Mouse (Mus musculus) kidney, postnatal 0 days (tissue): ENCODE measurements around the gene Naif1. TPM values are rescaled to one million over a fixed set of nuclear protein-coding genes. Genes with fewer than 3 reads are reported as not detected.

Experiments used
- ATAC-seq: fragments of 200-750 bp; cut with Nextera tagmentation; replicated peaks from 2 replicates; pipeline ENCODE4 v1.8.0; 2017; ENCODE audit warnings: low read depth, moderate number of reproducible peaks, moderate TSS enrichment, moderate library complexity; ENCODE audit not compliant: low FRiP score
- DNase-seq: peaks from one replicate; pipeline ENCODE4 v3.0.0-alpha.2; 2016; ENCODE audit warnings: low spot score
- H3K27ac ChIP-seq: fragments of 300-500 bp; sonication (generic); 2 replicates; pipeline ENCODE4 v1.5.1; 2014; ENCODE audit warnings: mild to moderate bottlenecking
- H3K27me3 ChIP-seq: fragments of 300-500 bp; sonication (generic); 2 replicates; pipeline ENCODE4 v1.6.1; 2014; ENCODE audit warnings: low read length, mixed read lengths; ENCODE audit not compliant: insufficient read depth
- H3K36me3 ChIP-seq: fragments of 300-500 bp; sonication (generic); 2 replicates; pipeline ENCODE4 v1.6.1; 2014; ENCODE audit warnings: low read length, mixed read lengths; ENCODE audit not compliant: insufficient read depth
- H3K4me1 ChIP-seq: fragments of 300-500 bp; sonication (generic); replicated peaks from 2 replicates; pipeline ENCODE4 v1.6.1; 2014; ENCODE audit warnings: antibody characterized with exemption, low read length, mixed read lengths; ENCODE audit not compliant: insufficient read depth
- H3K4me2 ChIP-seq: fragments of 300-500 bp; sonication (generic); 2 replicates; pipeline ENCODE4 v1.6.1; 2014; ENCODE audit warnings: mild to moderate bottlenecking, low read length, moderate library complexity, mixed read lengths
- H3K4me3 ChIP-seq: fragments of 300-500 bp; sonication (generic); replicated peaks from 2 replicates; pipeline ENCODE4 v1.5.1; 2014; ENCODE audit warnings: low read depth, low read length
- H3K9ac ChIP-seq: fragments of 300-500 bp; sonication (generic); 2 replicates; pipeline ENCODE4 v1.6.1; 2014; ENCODE audit warnings: low read depth, low read length
- H3K9me3 ChIP-seq: fragments of 300-500 bp; sonication (generic); replicated peaks from 2 replicates; pipeline ENCODE4 v1.6.1; 2016; ENCODE audit warnings: low read length, inconsistent platforms, mixed read lengths
- CTCF ChIP-seq: IDR thresholded peaks from 2 replicates; pipeline ENCODE4 v1.5.1; 2016; ENCODE audit warnings: antibody characterized with exemption, low read depth, mild to moderate bottlenecking, moderate library complexity
- WGBS: fragments of 180-500 bp; shearing (Covaris S2); extraction: QIAGEN DNeasy Blood & Tissue Kit; methylation state at CpG from one replicate; pipeline ENCODE4 v1.1.7; 2014; 5-methylcytosine and 5-hydroxymethylcytosine counted together
- polyA plus RNA-seq: library from polyadenylated mRNA; unstranded; fragments of >200 nt; fragmentation: Nextera tagmentation; extraction: Ambion mirVana; gene quantifications from 2 replicates; pipeline ENCODE4 v1.2.1, GENCODE M21; 2015

Gene Naif1
- polyA plus RNA-seq, 1 experiment from 2014 or later, result 4.7 TPM

DNA sequence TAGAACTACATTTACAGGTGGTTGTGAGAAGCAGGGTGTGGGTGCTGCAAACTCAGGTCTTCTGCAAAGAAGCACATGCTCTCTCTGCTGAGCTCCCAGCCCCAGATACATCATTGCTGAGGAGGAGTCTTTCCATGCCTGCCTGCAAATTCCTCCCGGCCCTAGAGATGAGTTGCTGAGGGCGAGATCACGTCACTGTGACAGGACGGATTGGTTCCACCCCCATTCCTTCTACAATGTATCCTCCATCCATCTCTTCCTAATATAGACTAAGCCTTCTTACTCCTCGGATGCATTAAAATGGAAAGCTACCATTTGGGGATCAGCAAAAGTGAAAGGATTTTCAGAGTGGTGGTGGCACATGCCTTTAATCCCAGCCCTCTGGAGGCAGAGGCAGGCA lies 24.7 kb upstream of the Naif1 start:
- ATAC-seq, result no peak
- 73% methylated on average over 5 of the region's 5 CpGs for WGBS
- Histone ChIP-seq H3K4me2 (no peak overlapping the region), H3K9ac (no peak overlapping the region), H3K36me3 (no peaks in the 10 kb centered on the region), H3K27me3 (no peaks in the 10 kb centered on the region), H3K9me3 (no peaks in the 10 kb centered on the region), H3K4me3 (no peak overlapping the region), H3K27ac (0 out of 2 replicates have a peak overlapping the region, but pooled peaks have one; percentile 79), H3K4me1 (peaks cover 46% of the 10 kb centered on the region)
- no peak for DNase-seq
- no peak for TF ChIP-seq CTCF

DNA sequence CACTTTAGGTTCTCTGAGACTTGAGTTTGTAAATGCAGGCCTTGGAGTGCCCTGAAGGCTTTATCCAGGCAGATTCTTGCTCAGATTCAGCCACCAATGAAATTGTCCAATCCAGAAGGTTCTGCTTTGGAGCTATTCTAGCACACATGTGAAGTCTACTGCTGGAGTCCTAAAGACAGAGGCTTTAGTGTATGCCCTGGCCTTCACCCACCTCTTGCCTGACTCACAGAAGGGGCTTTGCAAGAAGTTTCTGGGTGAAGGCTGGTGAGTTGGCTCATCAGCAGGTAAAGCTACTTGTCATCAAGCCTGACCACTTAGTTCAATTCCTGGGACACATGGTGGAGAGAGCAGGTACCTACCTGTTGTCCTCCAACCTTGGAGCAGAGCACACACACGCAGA lies 24.1 kb upstream of the Naif1 start:
- no peak overlapping the region for H3K9ac ChIP-seq
- ATAC-seq, result no peak
- no peak for TF ChIP-seq CTCF
- H3K36me3 ChIP-seq, result no peaks in the 10 kb centered on the region
- H3K4me1 ChIP-seq, result peaks cover 49% of the 10 kb centered on the region
- no peak overlapping the region for H3K4me2 ChIP-seq
- H3K27me3 ChIP-seq, result no peaks in the 10 kb centered on the region
- WGBS, result 97% methylated on average over 1 of the region's 1 CpGs
- no peak overlapping the region for H3K27ac ChIP-seq
- no peaks in the 10 kb centered on the region for H3K9me3 ChIP-seq
- H3K4me3 ChIP-seq, result no peak overlapping the region
- no peak for DNase-seq

DNA sequence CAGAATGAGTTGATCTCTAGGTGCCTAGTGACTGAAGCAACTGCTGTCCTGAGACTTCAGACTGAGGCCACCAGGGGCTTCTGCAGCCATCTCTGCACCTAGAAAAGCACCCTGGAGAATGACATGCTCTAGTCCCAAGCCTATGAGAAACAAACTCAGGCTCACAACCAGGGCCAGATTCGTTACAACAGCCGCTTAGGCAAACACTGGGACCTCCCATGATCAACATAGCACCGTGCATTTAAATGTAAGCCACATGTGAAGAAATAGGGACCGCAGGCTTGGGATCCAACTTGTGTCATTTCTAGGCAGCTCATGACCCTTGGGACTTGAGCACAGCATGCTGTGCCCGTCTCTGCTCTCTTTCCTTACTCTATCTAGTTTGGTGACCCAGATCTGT lies 22.5 kb upstream of the Naif1 start:
- no peak for DNase-seq
- no peak for TF ChIP-seq CTCF
- H3K4me1 ChIP-seq, result peaks cover 54% of the 10 kb centered on the region

DNA sequence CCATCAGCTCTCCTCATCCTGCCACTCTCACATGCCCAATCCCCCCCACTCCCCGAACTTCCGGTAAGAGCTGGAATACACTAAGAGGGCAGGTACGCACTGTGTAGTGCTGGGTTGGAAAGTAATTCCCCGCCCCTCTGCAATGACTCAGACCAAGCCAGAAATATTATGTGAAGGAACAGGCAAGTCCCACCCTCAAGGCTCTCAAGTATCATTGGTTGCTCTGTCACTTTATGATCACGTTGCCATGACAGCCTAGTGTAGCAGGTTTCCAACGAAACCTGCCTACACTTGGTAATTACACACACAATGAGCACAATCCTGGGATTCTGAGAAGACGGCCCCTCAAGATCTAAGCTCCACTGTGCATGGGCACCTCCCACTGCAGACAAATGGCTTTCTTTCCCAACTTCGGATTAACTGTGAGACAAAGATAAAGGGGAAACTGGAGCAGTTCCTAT lies 22.0 kb upstream of the Naif1 start:
- peak; percentile 85 for DNase-seq
- peak overlapping the region; percentile 39 for H3K4me2 ChIP-seq
- H3K9ac ChIP-seq, result no peak overlapping the region
- H3K27me3 ChIP-seq, result no peaks in the 10 kb centered on the region
- no peak for TF ChIP-seq CTCF
- H3K9me3 ChIP-seq, result no peaks in the 10 kb centered on the region
- no peak overlapping the region for H3K4me3 ChIP-seq
- 21% methylated on average over 8 of the region's 8 CpGs for WGBS
- peaks cover 48% of the 10 kb centered on the region for H3K4me1 ChIP-seq
- H3K36me3 ChIP-seq, result no peaks in the 10 kb centered on the region
- peak; percentile 73 for ATAC-seq
- H3K27ac ChIP-seq, result peak overlapping the region; percentile 60

More for the DNA sequence above, 22.5 kb upstream of the Naif1 start:
- Histone ChIP-seq H3K27ac (peak overlapping the region; percentile 60), H3K36me3 (no peaks in the 10 kb centered on the region), H3K9me3 (no peaks in the 10 kb centered on the region), H3K4me3 (no peak overlapping the region), H3K4me2 (peak overlapping the region; percentile 23; the same call in 1 of the 2 replicates), H3K27me3 (no peaks in the 10 kb centered on the region), H3K9ac (no peak overlapping the region)
- ATAC-seq, result no peak
- WGBS, result 74% methylated on average over 5 of the region's 5 CpGs

DNA sequence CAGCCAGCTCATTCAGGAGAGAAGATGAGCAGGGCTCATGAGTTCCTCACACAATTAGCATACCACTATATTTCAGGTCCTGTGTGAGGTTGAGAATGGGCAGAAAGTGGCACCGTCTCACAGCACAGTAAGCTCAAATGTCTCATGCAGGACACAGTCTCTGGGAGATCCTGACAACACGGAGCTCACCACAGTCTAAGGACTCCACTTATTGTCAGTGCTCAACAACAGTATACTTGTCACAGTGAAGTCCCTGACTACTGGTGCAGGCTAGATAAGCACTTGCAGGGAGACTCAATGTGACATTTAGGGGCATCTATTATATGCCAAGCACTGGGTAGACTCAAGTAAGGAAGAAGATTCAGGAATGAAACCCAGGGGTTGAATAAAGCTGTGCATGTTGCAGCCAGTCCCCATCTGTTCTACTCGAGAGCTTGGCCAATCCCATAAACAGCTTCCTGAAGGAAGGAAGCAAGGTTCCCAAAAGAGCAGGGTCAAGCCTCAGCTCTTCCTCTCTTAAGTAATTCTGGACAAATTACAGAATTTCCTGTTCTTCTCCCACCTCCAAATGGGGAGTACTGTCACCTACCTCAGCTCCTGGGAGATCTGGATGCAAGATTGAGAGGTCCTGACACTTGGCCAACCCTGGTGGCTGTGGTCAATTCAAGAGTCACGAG lies 20.9 kb upstream of the Naif1 start:
- WGBS, result 47% methylated on average over 4 of the region's 4 CpGs
- H3K4me2 ChIP-seq, result peak overlapping the region; percentile 39

DNA sequence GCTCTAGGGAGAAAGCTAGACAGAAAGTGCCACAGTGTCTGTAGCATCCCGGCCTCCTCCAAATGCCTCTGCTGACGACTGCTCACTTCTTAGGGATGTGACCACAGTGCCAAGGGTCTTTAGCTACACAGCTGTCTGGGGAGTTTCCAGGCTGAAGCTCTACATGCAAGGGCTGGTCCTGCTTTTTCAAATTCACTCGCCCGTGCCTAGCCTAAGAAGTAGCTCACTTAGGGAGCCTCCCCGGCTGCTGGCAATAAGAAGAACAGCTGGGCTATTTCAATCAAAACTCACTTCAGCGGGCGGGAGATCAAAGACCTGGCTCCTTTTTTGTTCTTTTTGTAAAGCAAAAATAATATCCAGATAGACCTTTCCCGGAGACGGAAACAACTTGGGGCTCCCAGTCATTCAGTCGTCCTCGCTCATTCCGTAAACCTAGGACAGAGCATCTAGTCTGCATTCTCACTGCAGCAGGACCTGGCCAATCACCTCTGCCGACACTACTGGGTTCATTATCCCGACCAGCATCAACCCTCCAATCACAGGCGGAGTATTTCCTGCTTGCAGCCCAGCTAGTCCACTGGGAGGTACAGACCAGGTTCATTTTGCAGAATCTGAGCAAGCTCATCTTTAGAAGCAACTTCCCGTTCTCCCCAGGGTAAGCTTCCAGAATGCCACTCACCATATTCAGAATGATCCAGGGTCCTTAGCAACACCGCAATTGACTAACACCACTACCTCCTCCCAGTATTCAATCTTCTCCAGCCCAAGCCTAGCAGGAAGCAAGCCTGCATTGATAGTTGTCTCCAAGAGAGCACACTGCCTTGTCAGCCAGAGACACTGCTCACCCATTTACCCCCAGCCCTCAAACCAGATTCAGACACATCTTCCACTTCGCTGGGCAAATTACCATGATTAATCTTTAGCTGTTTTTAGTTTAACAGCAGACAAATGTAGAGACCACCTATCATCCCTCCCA lies 19.3 kb upstream of the Naif1 start:
- WGBS, result 7% methylated on average over 18 of the region's 18 CpGs
- H3K4me2 ChIP-seq, result peak overlapping the region; percentile 56
- DNase-seq, result peak; percentile 97
- peaks cover 33% of the 10 kb centered on the region; the same call in 1 of the 2 replicates for H3K4me1 ChIP-seq
- H3K9ac ChIP-seq, result peak overlapping the region; percentile 49
- no peak for TF ChIP-seq CTCF
- H3K9me3 ChIP-seq, result no peaks in the 10 kb centered on the region
- H3K36me3 ChIP-seq, result no peaks in the 10 kb centered on the region
- peak overlapping the region; percentile 65 for H3K27ac ChIP-seq
- no peaks in the 10 kb centered on the region for H3K27me3 ChIP-seq
- ATAC-seq, result peak; percentile 89
- peak overlapping the region; percentile 28 for H3K4me3 ChIP-seq

More for the DNA sequence above, 20.9 kb upstream of the Naif1 start:
- ATAC-seq (no peak), DNase-seq (no peak)
- no peak for TF ChIP-seq CTCF
- Histone ChIP-seq H3K9ac (no peak overlapping the region), H3K36me3 (no peaks in the 10 kb centered on the region), H3K4me3 (no peak overlapping the region), H3K9me3 (no peaks in the 10 kb centered on the region), H3K27ac (peak overlapping the region; percentile 60; the same call in 1 of the 2 replicates), H3K4me1 (peaks cover 45% of the 10 kb centered on the region), H3K27me3 (no peaks in the 10 kb centered on the region)
